Mouse (Mus musculus) forebrain, embryonic 10.5 days (tissue): ENCODE data around the gene Bbs5. TPM values are rescaled to one million over a fixed set of nuclear protein-coding genes. Genes with fewer than 3 reads are reported as not detected.

Experiments used
- DNase-seq: peaks from one replicate; pipeline ENCODE4 v3.0.0-alpha.2; 2017; ENCODE audit warnings: low spot score; ENCODE audit errors: extremely low spot score
- H3K27ac ChIP-seq: fragments of 300-500 bp; sonication (generic); 2 replicates; pipeline ENCODE4 v1.5.1; 2016; ENCODE audit warnings: mild to moderate bottlenecking
- H3K27me3 ChIP-seq: fragments of 300-500 bp; sonication (generic); 2 replicates; pipeline ENCODE4 v1.6.1; 2016; ENCODE audit warnings: mild to moderate bottlenecking; ENCODE audit not compliant: poor library complexity, severe bottlenecking
- H3K36me3 ChIP-seq: fragments of 300-500 bp; sonication (generic); replicated peaks from 2 replicates; pipeline ENCODE4 v1.6.1; 2016; ENCODE audit warnings: mild to moderate bottlenecking, moderate library complexity
- H3K4me1 ChIP-seq: fragments of 300-500 bp; sonication (generic); 2 replicates; pipeline ENCODE4 v1.6.1; 2016
- H3K4me3 ChIP-seq: fragments of 300-500 bp; sonication (generic); 2 replicates; pipeline ENCODE4 v1.5.1; 2016; ENCODE audit warnings: mild to moderate bottlenecking, moderate library complexity
- H3K9me3 ChIP-seq: fragments of 300-500 bp; sonication (generic); 2 replicates; pipeline ENCODE4 v1.6.1; 2016; ENCODE audit warnings: mild to moderate bottlenecking, moderate library complexity
- WGBS: fragments of 180-500 bp; shearing (Covaris S2); methylation state at CpG from one replicate; pipeline ENCODE4 v1.1.7; 2016; 5-methylcytosine and 5-hydroxymethylcytosine counted together
- polyA plus RNA-seq: library from polyadenylated mRNA; unstranded; fragments of >200 nt; fragmentation: Nextera tagmentation; extraction: Ambion mirVana; gene quantifications from 2 replicates; pipeline ENCODE4 v1.2.1, GENCODE M21; 2016

Gene Bbs5
- polyA plus RNA-seq, 1 experiment from 2014 or later, result 14.5 TPM

- H3K27me3 ChIP-seq, result no peaks in the 10 kb centered on the region
- peaks cover 16% of the 10 kb centered on the region for H3K4me1 ChIP-seq
- WGBS, result 82% methylated on average over 5 of the region's 5 CpGs
- peaks cover 19% of the 10 kb centered on the region for H3K36me3 ChIP-seq
- no peak overlapping the region for H3K27ac ChIP-seq
- H3K4me3 ChIP-seq, result no peak overlapping the region
- no peak for DNase-seq
- no peaks in the 10 kb centered on the region for H3K9me3 ChIP-seq
Observed at GRCm38 (mm10) chr2:69714126-69714525, 67.2 kb downstream of the Bbs5 start.

GRCm38 (mm10) chr2:69716483-69716882 is 69.5 kb downstream of the Bbs5 start:
- H3K4me1 ChIP-seq, result peaks cover 16% of the 10 kb centered on the region
- H3K9me3 ChIP-seq, result no peaks in the 10 kb centered on the region
- H3K4me3 ChIP-seq, result no peak overlapping the region
- H3K27ac ChIP-seq, result no peak overlapping the region
- no peaks in the 10 kb centered on the region for H3K36me3 ChIP-seq
- DNase-seq, result no peak
- H3K27me3 ChIP-seq, result peaks cover 5% of the 10 kb centered on the region; the same call in 1 of the 2 replicates
- WGBS, result 86% methylated on average over 3 of the region's 3 CpGs

Other genes starting within 250 kb of the Bbs5 start
- gene Lrp2, start 61.1 kb upstream of the Bbs5 start, polyA plus RNA-seq, result 3.3 TPM in 2 replicates
- gene Klhl41, start 22.9 kb downstream of the Bbs5 start, polyA plus RNA-seq, result 0.11 and 0.21 TPM in 2 replicates
- 18.6 and 19.1 TPM in 2 replicates for gene Fastkd1, start 66.3 kb downstream of the Bbs5 start, polyA plus RNA-seq
- gene Ppig, start 75.4 kb downstream of the Bbs5 start, polyA plus RNA-seq, result 155 and 168 TPM in 2 replicates
- 2.9 and 4.1 TPM in 2 replicates for gene Ccdc173, start 142.4 kb downstream of the Bbs5 start, polyA plus RNA-seq
- gene Phospho2, start 142.5 kb downstream of the Bbs5 start, polyA plus RNA-seq, result 29.3 and 30.3 TPM in 2 replicates
- 27.3 and 28.7 TPM in 2 replicates for gene Klhl23, start 174.8 kb downstream of the Bbs5 start, polyA plus RNA-seq
- gene Ssb, start 214.4 kb downstream of the Bbs5 start, polyA plus RNA-seq, result 406 and 461 TPM in 2 replicates
- 44.4 and 48.0 TPM in 2 replicates for gene Mettl5, start 238.4 kb downstream of the Bbs5 start, polyA plus RNA-seq